Mouse (Mus musculus) urinary bladder, postnatal 4 days (tissue): ENCODE results near the gene Glis1.
A peak's percentile ranks its signal among the peaks of the same experiment; 100 is the strongest.

Experiments
- DNase-seq, 2 experiments: peaks; one replicate each; pipeline ENCODE4 v3.0.0; 2021 to 2022; ENCODE audit warnings: low spot score in 2 of 2

Glis1 gene

GRCm38 (mm10) chr4:107452266-107453015 is 18.1 kb downstream of the Glis1 start:
- DNase-seq = no peak

- peak; percentile 73 to 93 for DNase-seq
These were observed 19.0 kb downstream of the Glis1 start for GRCm38 (mm10) chr4:107453141-107453984.

GRCm38 (mm10) chr4:107457602-107458001 is 23.2 kb downstream of the Glis1 start:
- DNase-seq = no peak

GRCm38 (mm10) chr4:107458907-107459306 is 24.5 kb downstream of the Glis1 start:
- no peak for DNase-seq

- DNase-seq = no peak
These were observed 25.1 kb downstream of the Glis1 start for GRCm38 (mm10) chr4:107459461-107459860.

- no peak for DNase-seq
These were observed 26.1 kb downstream of the Glis1 start for GRCm38 (mm10) chr4:107460468-107460867.

GRCm38 (mm10) chr4:107467831-107468230 is 33.4 kb downstream of the Glis1 start:
- DNase-seq = no peak

- peak in 1 of 2 experiments; percentile 57 for DNase-seq
These were observed 33.9 kb downstream of the Glis1 start for GRCm38 (mm10) chr4:107468264-107468663.

GRCm38 (mm10) chr4:107468768-107469167 is 34.4 kb downstream of the Glis1 start:
- DNase-seq = no peak

GRCm38 (mm10) chr4:107476266-107476665 is 41.9 kb downstream of the Glis1 start:
- no peak for DNase-seq

GRCm38 (mm10) chr4:107479015-107479414 is 44.6 kb downstream of the Glis1 start:
- DNase-seq = no peak

GRCm38 (mm10) chr4:107482541-107482940 is 48.1 kb downstream of the Glis1 start:
- DNase-seq = no peak

GRCm38 (mm10) chr4:107483556-107484220 is 49.3 kb downstream of the Glis1 start:
- no peak for DNase-seq

- DNase-seq = no peak
These were observed 49.8 kb downstream of the Glis1 start for GRCm38 (mm10) chr4:107484221-107484575.

- no peak for DNase-seq
These were observed 51.5 kb downstream of the Glis1 start for GRCm38 (mm10) chr4:107485903-107486302.

GRCm38 (mm10) chr4:107489121-107489840 is 54.9 kb downstream of the Glis1 start:
- DNase-seq = no peak

- no peak for DNase-seq
These were observed 58.6 kb downstream of the Glis1 start for GRCm38 (mm10) chr4:107492991-107493390.

GRCm38 (mm10) chr4:107495751-107496430 is 61.5 kb downstream of the Glis1 start:
- DNase-seq = no peak

GRCm38 (mm10) chr4:107497430-107497935 is 63.1 kb downstream of the Glis1 start:
- no peak for DNase-seq

GRCm38 (mm10) chr4:107502601-107503051 is 68.2 kb downstream of the Glis1 start:
- DNase-seq = no peak

GRCm38 (mm10) chr4:107514981-107515380 is 80.6 kb downstream of the Glis1 start:
- peak in 1 of 2 experiments; percentile 46 for DNase-seq
